Mouse (Mus musculus) neural tube, embryonic 11.5 days (tissue): ENCODE measurements around the gene Srebf2. TPM values are rescaled to one million over a fixed set of nuclear protein-coding genes. Genes with fewer than 3 reads are reported as not detected.

Experiments used
- ATAC-seq: fragments of 200-750 bp; cut with Nextera tagmentation; 2 replicates; pipeline ENCODE4 v1.8.0; 2017; ENCODE audit warnings: moderate number of reproducible peaks, mild to moderate bottlenecking, moderate TSS enrichment, moderate library complexity; ENCODE audit not compliant: insufficient read depth, low FRiP score, low TSS enrichment
- DNase-seq: peaks from one replicate; pipeline ENCODE4 v3.0.0-alpha.2; 2015; ENCODE audit warnings: low spot score
- H3K27ac ChIP-seq: fragments of 300-500 bp; sonication (generic); 2 replicates; pipeline ENCODE4 v1.5.1; 2014; ENCODE audit warnings: low read depth, mild to moderate bottlenecking, low read length
- H3K27me3 ChIP-seq: fragments of 300-500 bp; sonication (generic); 2 replicates; pipeline ENCODE4 v1.6.1; 2014; ENCODE audit warnings: mild to moderate bottlenecking, low read length, mixed read lengths; ENCODE audit not compliant: control insufficient read depth, insufficient read depth
- H3K36me3 ChIP-seq: fragments of 300-500 bp; sonication (generic); 2 replicates; pipeline ENCODE4 v1.6.1; 2014; ENCODE audit warnings: mild to moderate bottlenecking, low read length, moderate library complexity, mixed read lengths; ENCODE audit not compliant: control insufficient read depth, insufficient read depth
- H3K4me1 ChIP-seq: fragments of 300-500 bp; sonication (generic); 2 replicates; pipeline ENCODE4 v1.6.1; 2014; ENCODE audit warnings: low read length, mixed read lengths; ENCODE audit not compliant: control insufficient read depth, insufficient read depth
- H3K4me2 ChIP-seq: fragments of 300-500 bp; sonication (generic); 2 replicates; pipeline ENCODE4 v1.6.1; 2014; ENCODE audit warnings: low read depth, mild to moderate bottlenecking, moderate library complexity
- H3K4me3 ChIP-seq: fragments of 300-500 bp; sonication (generic); 2 replicates; pipeline ENCODE4 v1.5.1; 2014; ENCODE audit warnings: low read depth, low read length
- H3K9ac ChIP-seq: fragments of 300-500 bp; sonication (generic); 2 replicates; pipeline ENCODE4 v1.6.1; 2014; ENCODE audit warnings: mild to moderate bottlenecking, low read length
- H3K9me3 ChIP-seq: fragments of 300-500 bp; sonication (generic); 2 replicates; pipeline ENCODE4 v1.6.1; 2016; ENCODE audit warnings: low read length; ENCODE audit not compliant: control insufficient read depth
- WGBS: fragments of 180-500 bp; shearing (Covaris S2); extraction: QIAGEN DNeasy Blood & Tissue Kit; methylation state at CpG from one replicate; pipeline ENCODE4 v1.1.7; 2014; 5-methylcytosine and 5-hydroxymethylcytosine counted together
- polyA plus RNA-seq: library from polyadenylated mRNA; unstranded; fragments of >200 nt; fragmentation: Nextera tagmentation; extraction: Ambion mirVana; gene quantifications from 2 replicates; pipeline ENCODE4 v1.2.1, GENCODE M21; 2014

Gene Srebf2
- polyA plus RNA-seq, 1 experiment from 2014 or later = 195 TPM

- H3K27me3 ChIP-seq = peaks cover 77% of the 10 kb centered on the region
- peaks cover 23% of the 10 kb centered on the region for H3K4me1 ChIP-seq
- peak overlapping the region; percentile 52 for H3K4me2 ChIP-seq
- H3K36me3 ChIP-seq = no peaks in the 10 kb centered on the region
- no peak for DNase-seq
- H3K4me3 ChIP-seq = peak overlapping the region; percentile 34; the same call in 1 of the 2 replicates
- ATAC-seq = no peak
- H3K9me3 ChIP-seq = no peaks in the 10 kb centered on the region
- 1% methylated on average over 11 of the region's 11 CpGs for WGBS
- no peak overlapping the region for H3K27ac ChIP-seq
- no peak overlapping the region; the same call in 1 of the 2 replicates for H3K9ac ChIP-seq
Observed at GRCm38 (mm10) chr15:82211281-82211680, 64.3 kb downstream of the Srebf2 start.

- H3K27ac ChIP-seq = no peak overlapping the region
Observed at GRCm38 (mm10) chr15:82211911-82212751, 65.2 kb downstream of the Srebf2 start.

GRCm38 (mm10) chr15:82212752-82213063 lies 65.7 kb downstream of the Srebf2 start, which contains the start of gene Shisa8:
Shisa8 (minus strand) TSS chr15:82212815.
- H3K9me3 ChIP-seq = no peaks in the 10 kb centered on the region
- H3K27ac ChIP-seq = no peak within 1 kb of the TSS
- peak within 1 kb of the TSS; percentile 26 for H3K9ac ChIP-seq
- WGBS = 0% methylated on average over 34 of the region's 34 CpGs
- H3K4me1 ChIP-seq = peaks cover 14% of the 10 kb centered on the region
- H3K4me2 ChIP-seq = peak within 1 kb of the TSS; percentile 52
- H3K27me3 ChIP-seq = peaks cover 64% of the 10 kb centered on the region
- ATAC-seq (no peak), DNase-seq (no peak)
- H3K4me3 ChIP-seq = peak within 1 kb of the TSS; percentile 34
- no peaks in the 10 kb centered on the region for H3K36me3 ChIP-seq

More at GRCm38 (mm10) chr15:82211911-82212751, 65.2 kb downstream of the Srebf2 start:
- Histone ChIP-seq H3K36me3 (no peaks in the 10 kb centered on the region), H3K9ac (peak overlapping the region; percentile 26), H3K4me2 (peak overlapping the region; percentile 52), H3K4me3 (peak overlapping the region; percentile 34), H3K27me3 (peaks cover 68% of the 10 kb centered on the region), H3K4me1 (peaks cover 16% of the 10 kb centered on the region), H3K9me3 (no peaks in the 10 kb centered on the region)
- DNase-seq = no peak
- 0 out of 2 replicates have a peak, but pooled peaks have one; percentile 31 for ATAC-seq
- under 1% methylated on average over 102 of the region's 112 CpGs for WGBS

GRCm38 (mm10) chr15:82213222-82213621 lies 66.2 kb downstream of the Srebf2 start:
- Histone ChIP-seq H3K9ac (no peak overlapping the region), H3K4me1 (peaks cover 14% of the 10 kb centered on the region), H3K36me3 (no peaks in the 10 kb centered on the region), H3K9me3 (no peaks in the 10 kb centered on the region), H3K4me3 (no peak overlapping the region), H3K4me2 (no peak overlapping the region), H3K27me3 (peaks cover 59% of the 10 kb centered on the region), H3K27ac (no peak overlapping the region)
- ATAC-seq (no peak), DNase-seq (no peak)
- WGBS = 1% methylated on average over 4 of the region's 4 CpGs

GRCm38 (mm10) chr15:82215332-82216046 lies 68.5 kb downstream of the Srebf2 start:
- no peak for DNase-seq
- 38% methylated on average over 11 of the region's 11 CpGs for WGBS
- peaks cover 44% of the 10 kb centered on the region for H3K27me3 ChIP-seq

GRCm38 (mm10) chr15:82216142-82216827 lies 69.3 kb downstream of the Srebf2 start:
- Histone ChIP-seq H3K36me3 (no peaks in the 10 kb centered on the region), H3K9ac (no peak overlapping the region), H3K4me3 (no peak overlapping the region), H3K4me1 (peaks cover 14% of the 10 kb centered on the region), H3K4me2 (no peak overlapping the region), H3K27me3 (peaks cover 36% of the 10 kb centered on the region), H3K27ac (no peak overlapping the region), H3K9me3 (no peaks in the 10 kb centered on the region)
- 56% methylated on average over 20 of the region's 20 CpGs for WGBS
- DNase-seq = no peak
- ATAC-seq = no peak

More at GRCm38 (mm10) chr15:82215332-82216046, 68.5 kb downstream of the Srebf2 start:
- no peak overlapping the region for H3K4me3 ChIP-seq
- no peak overlapping the region for H3K9ac ChIP-seq
- ATAC-seq = no peak
- no peaks in the 10 kb centered on the region for H3K36me3 ChIP-seq
- no peak overlapping the region for H3K4me2 ChIP-seq
- H3K27ac ChIP-seq = no peak overlapping the region
- H3K9me3 ChIP-seq = no peaks in the 10 kb centered on the region
- H3K4me1 ChIP-seq = peaks cover 14% of the 10 kb centered on the region

- no peak overlapping the region for H3K4me2 ChIP-seq
- no peak for ATAC-seq
- no peak overlapping the region for H3K27ac ChIP-seq
- H3K4me3 ChIP-seq = no peak overlapping the region
- WGBS = 9% methylated on average over 7 of the region's 7 CpGs
- peaks cover 28% of the 10 kb centered on the region for H3K27me3 ChIP-seq
- no peaks in the 10 kb centered on the region for H3K9me3 ChIP-seq
- H3K9ac ChIP-seq = no peak overlapping the region
- H3K36me3 ChIP-seq = no peaks in the 10 kb centered on the region
- DNase-seq = no peak
- peaks cover 7% of the 10 kb centered on the region for H3K4me1 ChIP-seq
Observed at GRCm38 (mm10) chr15:82217039-82217438, 70.1 kb downstream of the Srebf2 start.

- Histone ChIP-seq H3K36me3 (no peaks in the 10 kb centered on the region), H3K9me3 (no peaks in the 10 kb centered on the region), H3K4me3 (no peak overlapping the region), H3K4me1 (no peaks in the 10 kb centered on the region), H3K4me2 (no peak overlapping the region), H3K9ac (no peak overlapping the region), H3K27me3 (peaks cover 21% of the 10 kb centered on the region), H3K27ac (no peak overlapping the region)
- 33% methylated on average over 9 of the region's 9 CpGs for WGBS
- ATAC-seq (no peak), DNase-seq (no peak)
Observed at GRCm38 (mm10) chr15:82217980-82218379, 71.0 kb downstream of the Srebf2 start.
